Mouse (Mus musculus) testis, adult 2 months (tissue): ENCODE results near the gene Mtfr2. TPM values are rescaled to one million over a fixed set of nuclear protein-coding genes. Genes with fewer than 3 reads are reported as not detected.

Source experiments
- H3K27ac ChIP-seq: fragments of 200-500 bp; 2 replicates; pipeline ENCODE4 v1.5.1; 2012; ENCODE audit warnings: low read depth, low read length; ENCODE audit not compliant: control insufficient read depth, insufficient read depth
- H3K27me3 ChIP-seq: fragments of 200-500 bp; 2 replicates; pipeline ENCODE4 v1.6.1; 2012; ENCODE audit warnings: mild to moderate bottlenecking, low read length, moderate library complexity; ENCODE audit not compliant: control insufficient read depth, insufficient read depth
- H3K36me3 ChIP-seq: fragments of 200-500 bp; 2 replicates; pipeline ENCODE4 v1.6.1; 2012; ENCODE audit warnings: mild to moderate bottlenecking, low read length; ENCODE audit not compliant: control insufficient read depth, insufficient read depth
- H3K4me1 ChIP-seq: fragments of 200-500 bp; 2 replicates; pipeline ENCODE4 v1.6.1; 2012; ENCODE audit warnings: low read length; ENCODE audit not compliant: control insufficient read depth, insufficient read depth
- H3K4me3 ChIP-seq: fragments of 200-500 bp; 2 replicates; pipeline ENCODE4 v1.5.1; 2012; ENCODE audit warnings: low read depth, mild to moderate bottlenecking, low read length, moderate library complexity, mixed read lengths; ENCODE audit not compliant: control insufficient read depth
- CTCF ChIP-seq: fragments of 200-500 bp; IDR thresholded peaks from 2 replicates; pipeline ENCODE4 v1.5.1; 2012; ENCODE audit warnings: low read depth, mild to moderate bottlenecking, inconsistent platforms, low read length, moderate library complexity; ENCODE audit not compliant: control insufficient read depth, insufficient read depth, insufficient replicate concordance
- POLR2A ChIP-seq: fragments of 200-500 bp; IDR thresholded peaks from 2 replicates; pipeline ENCODE4 v1.6.1; 2012; ENCODE audit warnings: low read depth, mild to moderate bottlenecking, inconsistent platforms, low read length, moderate library complexity; ENCODE audit not compliant: control insufficient read depth
- polyA plus RNA-seq: library from polyadenylated mRNA; depleted of rRNA; stranded (reverse); fragments of >200 nt; gene quantifications from 2 replicates; pipeline ENCODE4 v1.2.3, GENCODE M21; 2012; rRNA removed

Gene Mtfr2
- polyA plus RNA-seq, 1 experiment: 8.2 TPM

GRCm38 (mm10) chr10:20400406-20400805, 52.8 kb downstream of the Mtfr2 start:
- no peaks in the 10 kb centered on the region for H3K27me3 ChIP-seq
- no peak overlapping the region for H3K27ac ChIP-seq
- no peak for TF ChIP-seq CTCF
- TF ChIP-seq POLR2A: no peak
- H3K36me3 ChIP-seq: no peaks in the 10 kb centered on the region
- peaks cover 9% of the 10 kb centered on the region for H3K4me1 ChIP-seq
- H3K4me3 ChIP-seq: peak overlapping the region; percentile 26

GRCm38 (mm10) chr10:20402941-20403340, 55.4 kb downstream of the Mtfr2 start:
- H3K36me3 ChIP-seq: no peaks in the 10 kb centered on the region
- H3K27me3 ChIP-seq: no peaks in the 10 kb centered on the region
- peaks cover 9% of the 10 kb centered on the region for H3K4me1 ChIP-seq
- no peak overlapping the region for H3K4me3 ChIP-seq
- H3K27ac ChIP-seq: no peak overlapping the region
- TF ChIP-seq POLR2A (no peak), CTCF (no peak)

- Histone ChIP-seq H3K27me3 (no peaks in the 10 kb centered on the region), H3K4me1 (peaks cover 3% of the 10 kb centered on the region), H3K36me3 (no peaks in the 10 kb centered on the region), H3K4me3 (no peak overlapping the region), H3K27ac (no peak overlapping the region)
- TF ChIP-seq CTCF (no peak), POLR2A (no peak)
Observed at GRCm38 (mm10) chr10:20405471-20405870, 57.9 kb downstream of the Mtfr2 start.

GRCm38 (mm10) chr10:20408336-20408735, 60.8 kb downstream of the Mtfr2 start:
- Histone ChIP-seq H3K4me3 (no peak overlapping the region), H3K27ac (no peak overlapping the region), H3K36me3 (no peaks in the 10 kb centered on the region), H3K4me1 (no peaks in the 10 kb centered on the region), H3K27me3 (no peaks in the 10 kb centered on the region)
- TF ChIP-seq CTCF (no peak), POLR2A (no peak)

- no peak overlapping the region for H3K4me3 ChIP-seq
Observed at GRCm38 (mm10) chr10:20409181-20409580, 61.6 kb downstream of the Mtfr2 start.

More at GRCm38 (mm10) chr10:20409181-20409580, 61.6 kb downstream of the Mtfr2 start:
- no peaks in the 10 kb centered on the region for H3K27me3 ChIP-seq
- H3K36me3 ChIP-seq: no peaks in the 10 kb centered on the region
- TF ChIP-seq CTCF: no peak
- no peak for TF ChIP-seq POLR2A
- H3K4me1 ChIP-seq: no peaks in the 10 kb centered on the region
- no peak overlapping the region for H3K27ac ChIP-seq

Other genes starting within 250 kb of the Mtfr2 start
- 82.2 and 92.8 TPM in 2 replicates for gene Map7, start 199.3 kb upstream of the Mtfr2 start, polyA plus RNA-seq
- 15.0 and 17.9 TPM in 2 replicates for gene Bclaf1, start 35.3 kb upstream of the Mtfr2 start, polyA plus RNA-seq